Mouse (Mus musculus): ENCODE results near the gene Icos.

The Icos gene

DNA sequence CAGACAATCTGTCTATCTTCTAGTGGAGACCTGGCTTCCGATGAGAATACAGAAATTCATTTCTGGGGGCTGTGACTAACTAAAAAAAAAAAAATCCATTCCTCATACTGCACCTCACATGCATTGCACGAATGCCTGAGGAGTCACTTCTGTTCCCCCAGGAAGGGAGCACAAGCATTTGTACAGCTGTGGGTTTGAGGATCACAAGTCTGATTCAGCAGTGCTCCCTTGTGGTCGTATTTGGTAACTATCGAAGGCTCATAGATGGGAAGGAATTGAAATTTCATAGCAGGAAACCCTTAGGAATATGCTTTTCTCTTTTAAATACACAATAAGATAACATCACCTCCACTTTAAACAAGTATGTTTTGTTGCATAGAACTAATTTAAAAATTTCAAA lies 16.6 kb upstream of the Icos start:
- DNase-seq (ENCODE audit: low read depth, low spot score), result peak; percentile 89

DNA sequence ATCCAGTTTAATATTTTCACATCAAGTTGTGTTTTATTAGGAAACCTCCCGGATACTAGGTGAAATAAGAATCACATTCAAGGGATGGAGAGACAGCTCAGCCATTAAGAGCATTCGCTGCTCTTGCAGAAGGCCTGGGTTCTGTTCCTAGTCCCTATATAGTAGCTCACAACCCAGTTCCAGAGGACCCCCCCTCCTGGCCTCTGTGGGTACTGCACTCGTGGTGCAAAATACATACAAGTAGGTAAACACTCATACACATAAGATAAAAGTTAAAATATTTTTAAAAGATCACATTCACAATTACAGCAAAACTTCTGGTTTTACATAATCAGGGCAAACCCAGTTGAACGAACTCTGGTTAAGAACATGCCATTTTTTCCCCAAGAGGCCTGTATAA lies 15.6 kb upstream of the Icos start:
- DNase-seq (ENCODE audit: low read depth, low spot score), result no peak

DNA sequence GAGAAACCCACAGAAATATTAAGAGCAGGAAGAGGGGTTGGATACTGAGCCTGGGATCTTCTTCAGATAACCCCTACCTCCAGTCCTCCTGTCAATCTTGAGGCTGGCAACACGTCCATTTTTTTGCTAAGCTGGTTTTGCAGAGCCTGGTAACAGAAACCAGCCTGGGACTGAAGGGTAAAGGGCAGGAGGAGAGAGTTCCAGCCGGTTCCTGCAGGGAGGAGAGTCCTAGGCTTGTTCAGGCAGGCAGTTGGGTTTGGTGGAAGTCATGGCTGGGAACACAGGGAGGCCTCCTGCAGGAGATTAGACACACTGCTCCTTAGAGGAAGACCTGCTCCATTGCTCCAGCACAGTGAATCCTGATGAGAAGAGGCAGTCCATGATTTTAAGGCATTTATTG lies 10.2 kb upstream of the Icos start:
- DNase-seq (ENCODE audit: low read depth, low spot score), result no peak

DNA sequence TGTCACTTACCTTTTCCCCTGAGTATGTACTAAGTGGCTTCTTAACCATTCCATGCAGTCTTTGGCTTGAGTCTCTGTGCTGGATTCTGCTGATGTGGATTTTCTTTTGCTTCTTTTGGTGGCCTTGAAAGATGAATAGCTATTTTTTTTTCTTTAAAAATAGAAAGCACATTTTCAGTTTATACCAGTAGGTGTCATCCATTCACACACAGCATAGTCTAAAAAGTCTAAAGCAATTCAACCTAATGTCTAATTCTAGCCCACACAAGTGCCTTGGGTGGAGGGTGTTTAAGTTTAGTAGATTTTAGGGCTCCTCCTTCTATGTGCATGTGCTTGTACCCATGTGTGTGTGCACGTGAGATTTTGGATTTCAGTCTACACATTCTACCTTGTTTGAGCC lies 6.9 kb upstream of the Icos start:
- DNase-seq (ENCODE audit: low read depth, low spot score), result peak; percentile 11

DNA sequence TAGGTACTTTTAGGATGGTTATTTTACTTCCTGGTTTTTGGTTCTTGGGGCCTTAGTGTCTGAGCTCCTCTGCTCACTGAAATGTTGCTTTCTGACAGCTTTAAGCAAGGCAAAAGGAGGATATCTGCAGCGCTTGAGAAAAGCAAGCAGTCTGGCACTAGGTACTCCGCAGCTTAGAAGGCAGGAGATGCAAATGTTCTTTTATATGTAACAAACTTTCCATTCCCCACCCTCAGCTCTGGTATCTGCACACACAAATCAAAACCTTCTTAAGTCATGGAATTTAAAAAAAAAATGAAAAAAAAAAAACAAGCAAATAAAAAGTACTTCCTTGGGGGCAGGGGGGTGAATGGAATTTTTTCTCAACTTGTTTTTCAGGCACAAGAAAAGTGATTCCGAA lies 3.5 kb upstream of the Icos start:
- DNase-seq (ENCODE audit: low read depth, low spot score), result no peak

DNA sequence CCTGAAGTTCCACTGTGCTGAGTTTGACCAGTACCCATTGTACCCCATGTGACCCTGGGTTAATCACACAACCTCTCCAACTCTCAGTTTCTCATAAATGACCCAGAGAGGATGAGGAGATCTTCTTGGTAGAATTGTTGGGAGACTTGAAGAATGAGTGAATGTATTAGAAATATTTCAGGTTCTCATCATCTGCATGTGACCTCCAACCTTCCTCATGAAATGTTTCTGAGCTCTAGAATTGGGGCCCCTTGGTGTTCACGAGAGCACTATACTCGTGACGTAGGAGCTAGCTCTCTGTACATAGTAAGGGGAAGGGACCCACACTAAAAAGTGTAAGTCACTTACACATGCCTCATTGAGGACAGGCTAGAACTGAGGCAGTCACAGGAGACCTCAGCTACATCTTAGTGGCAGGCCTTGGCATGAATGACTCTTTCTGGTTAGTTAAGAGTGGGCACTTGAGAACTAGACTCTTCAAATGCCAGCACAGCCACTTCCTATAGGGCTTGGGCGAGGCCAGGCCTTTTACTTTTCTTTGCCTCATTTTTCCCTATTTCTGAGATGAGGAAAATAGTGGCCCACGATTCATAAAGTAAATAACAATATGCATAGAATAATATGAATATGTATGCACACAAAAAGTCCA lies 2.0 kb upstream of the Icos start:
- DNase-seq (ENCODE audit: low read depth, low spot score), result no peak

DNA sequence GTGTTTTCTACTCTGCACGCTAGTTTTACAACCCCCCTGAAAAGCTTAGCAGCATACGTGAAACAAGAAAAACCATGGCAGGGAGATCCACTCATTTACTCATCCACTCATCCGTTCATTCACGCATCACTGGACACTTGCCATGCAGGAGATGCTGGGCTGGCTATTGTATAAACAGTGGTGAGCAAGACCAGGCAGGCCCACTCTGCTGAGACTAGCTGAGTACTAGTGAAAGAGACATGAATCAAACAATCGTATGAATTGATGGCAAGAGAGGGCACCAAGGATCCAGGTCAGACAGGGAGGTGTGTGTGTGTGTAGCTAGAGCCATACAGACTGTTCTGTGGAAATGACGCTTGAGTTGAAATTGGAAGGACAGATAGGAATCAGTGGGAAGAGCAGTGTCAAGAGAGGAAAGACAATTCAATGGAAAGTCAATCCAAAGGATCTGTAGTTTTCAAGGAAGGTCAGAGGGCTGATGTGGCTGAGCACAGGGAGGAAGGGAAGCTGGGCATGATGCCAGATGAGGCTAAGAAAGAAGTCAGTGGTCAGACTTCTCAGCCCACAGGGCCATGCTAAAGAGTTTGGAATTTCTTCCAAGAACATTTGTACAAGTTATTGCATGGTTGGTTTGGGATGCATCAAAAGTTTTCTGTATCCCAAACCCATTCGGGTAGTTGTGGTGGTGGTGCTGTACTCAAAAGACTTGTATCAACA lies 1.6 kb downstream of the Icos start:
- DNase-seq (ENCODE audit: low read depth, low spot score), result peak; percentile 40

DNA sequence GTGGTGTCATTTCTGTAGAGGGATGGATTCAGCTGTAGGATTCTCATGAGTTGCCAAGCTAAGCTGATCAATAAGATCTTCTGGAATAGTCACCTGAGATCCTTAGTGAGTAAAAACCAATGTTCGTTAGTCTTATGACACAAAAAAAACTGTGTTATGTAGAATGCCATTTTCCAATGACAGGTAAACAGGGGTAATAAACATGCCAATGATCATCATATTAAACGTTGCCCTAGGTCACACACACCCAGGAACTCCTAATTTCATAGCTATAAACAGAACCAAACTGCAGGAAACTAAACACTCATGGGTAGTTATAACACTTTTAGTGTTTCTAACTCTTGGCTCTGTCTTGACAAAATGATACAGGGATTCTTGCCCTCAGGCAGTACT lies 2.1 kb downstream of the Icos start:
- no peak for DNase-seq (ENCODE audit: low read depth, low spot score)

DNA sequence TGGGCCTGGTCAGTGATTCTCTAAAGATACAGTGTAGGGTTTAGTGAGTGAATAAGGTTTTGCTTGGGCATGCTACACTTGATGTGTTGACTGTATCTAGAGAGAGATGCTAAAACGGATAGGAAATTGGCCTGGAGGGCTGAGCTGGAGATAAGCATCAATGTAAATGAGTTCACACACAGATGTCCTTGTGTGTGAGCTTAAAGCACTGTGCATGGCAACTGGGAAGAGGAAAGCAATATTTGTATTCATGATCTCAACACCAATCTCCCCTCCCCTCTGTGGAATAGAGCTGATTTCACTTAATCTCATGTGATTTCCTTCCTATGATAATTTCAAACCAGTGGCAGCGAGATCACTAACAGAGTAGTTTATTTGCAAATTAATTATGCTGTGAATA lies 7.3 kb downstream of the Icos start:
- no peak for DNase-seq (ENCODE audit: low read depth, low spot score)

DNA sequence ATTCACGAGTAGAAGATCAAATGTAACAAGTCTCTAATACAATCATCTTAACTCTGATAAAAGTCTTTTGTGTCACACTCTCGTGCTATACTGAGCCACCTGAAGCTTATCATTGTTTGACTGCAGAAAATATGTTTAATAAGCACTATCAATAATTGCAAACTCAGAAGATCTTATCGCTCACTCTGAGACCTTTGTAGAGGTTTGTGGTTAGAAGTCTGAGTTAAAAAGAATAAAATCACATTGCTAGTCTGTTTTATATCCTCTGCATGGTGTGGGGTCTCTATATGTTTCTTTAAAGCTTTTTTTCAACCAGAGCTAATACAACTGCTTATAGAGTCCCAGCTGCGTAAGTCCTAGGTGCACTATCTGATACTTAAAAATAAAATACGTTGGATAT lies 8.4 kb downstream of the Icos start:
- DNase-seq (ENCODE audit: low read depth, low spot score), result no peak

DNA sequence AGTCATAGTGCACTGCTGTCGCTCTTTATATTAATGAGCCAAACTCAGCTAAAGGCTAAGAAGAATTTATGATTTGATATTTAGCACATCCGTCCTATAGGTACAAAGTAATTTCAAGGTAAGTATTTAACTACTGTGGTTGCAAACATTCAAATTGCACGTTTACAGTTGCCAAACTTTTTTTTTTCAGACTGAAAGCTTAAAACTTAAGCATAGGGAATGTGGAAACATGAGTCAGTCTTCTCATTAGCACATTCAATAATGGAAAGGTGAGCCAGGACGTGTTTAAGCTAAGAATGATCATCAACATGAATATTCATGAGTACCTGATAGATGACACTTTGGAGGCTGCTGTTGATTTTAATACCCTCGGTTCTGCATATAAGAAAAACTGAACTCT lies 11.4 kb downstream of the Icos start:
- no peak for DNase-seq (ENCODE audit: low read depth, low spot score)

DNA sequence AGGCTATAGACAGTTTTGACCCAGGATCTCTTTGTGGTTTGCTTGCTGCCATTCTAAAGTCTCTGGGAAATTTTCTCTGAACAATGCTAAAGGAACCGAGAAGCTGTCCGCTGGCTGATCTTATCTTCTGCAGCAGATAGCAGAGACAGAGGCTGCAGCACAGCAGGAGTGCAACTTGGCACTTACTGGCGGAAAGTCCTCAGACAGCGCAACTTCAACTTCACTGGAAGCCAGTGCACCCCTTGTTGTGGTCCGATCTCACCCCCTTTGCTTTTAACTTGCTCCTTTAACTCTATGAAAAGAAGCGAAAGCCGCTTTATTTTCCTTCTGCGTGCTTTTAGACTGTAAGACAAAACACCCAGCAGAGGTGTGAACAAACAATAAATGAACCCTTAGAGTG lies 12.6 kb downstream of the Icos start:
- no peak for DNase-seq (ENCODE audit: low read depth, low spot score)

DNA sequence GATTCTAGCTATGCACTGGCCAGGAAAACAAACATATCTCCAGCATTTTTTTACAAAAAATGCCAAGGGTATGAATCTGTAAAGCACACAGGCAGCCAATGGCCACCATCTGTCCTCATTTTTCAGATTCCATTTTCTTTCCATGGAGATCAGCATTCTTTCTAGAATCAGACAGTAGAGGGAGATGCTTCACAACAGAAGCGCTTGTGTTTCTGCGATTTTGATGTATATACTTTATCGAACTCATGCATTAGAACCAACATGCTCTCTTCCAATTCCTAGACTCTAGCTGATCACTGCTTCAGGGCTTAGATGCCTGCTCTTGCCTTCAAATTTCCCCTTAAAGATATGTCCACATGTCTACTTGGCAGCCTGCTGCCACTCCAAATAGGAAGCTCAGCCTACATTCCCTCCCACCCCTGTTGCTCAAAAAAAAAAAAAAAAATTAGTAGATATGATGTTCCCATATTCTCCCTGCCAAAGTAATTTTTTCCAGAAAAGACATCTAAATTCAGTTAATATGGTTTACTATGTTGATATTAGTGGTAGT lies 20.4 kb downstream of the Icos start:
- DNase-seq (ENCODE audit: low read depth, low spot score), result peak; percentile 7

DNA sequence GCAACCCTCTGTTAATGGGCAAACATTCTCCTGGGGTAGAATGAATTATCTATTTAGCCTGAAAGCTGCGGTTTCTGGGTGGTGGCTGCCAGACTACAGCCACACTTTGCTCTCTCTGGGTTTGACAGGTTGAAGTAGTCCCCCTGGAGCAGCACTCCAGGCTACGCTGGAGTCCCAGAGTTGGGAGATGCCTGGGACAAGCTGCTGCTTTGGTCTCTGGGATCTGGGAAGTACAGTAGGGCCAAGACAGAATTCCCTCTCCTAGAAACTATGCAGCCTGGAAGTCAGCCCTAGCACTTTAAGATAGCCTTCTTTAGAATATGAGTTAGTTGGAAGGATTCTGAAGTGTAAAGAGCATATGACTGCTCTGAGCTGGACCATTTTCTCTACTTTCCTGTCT lies 21.0 kb downstream of the Icos start:
- DNase-seq (ENCODE audit: low read depth, low spot score), result no peak

DNA sequence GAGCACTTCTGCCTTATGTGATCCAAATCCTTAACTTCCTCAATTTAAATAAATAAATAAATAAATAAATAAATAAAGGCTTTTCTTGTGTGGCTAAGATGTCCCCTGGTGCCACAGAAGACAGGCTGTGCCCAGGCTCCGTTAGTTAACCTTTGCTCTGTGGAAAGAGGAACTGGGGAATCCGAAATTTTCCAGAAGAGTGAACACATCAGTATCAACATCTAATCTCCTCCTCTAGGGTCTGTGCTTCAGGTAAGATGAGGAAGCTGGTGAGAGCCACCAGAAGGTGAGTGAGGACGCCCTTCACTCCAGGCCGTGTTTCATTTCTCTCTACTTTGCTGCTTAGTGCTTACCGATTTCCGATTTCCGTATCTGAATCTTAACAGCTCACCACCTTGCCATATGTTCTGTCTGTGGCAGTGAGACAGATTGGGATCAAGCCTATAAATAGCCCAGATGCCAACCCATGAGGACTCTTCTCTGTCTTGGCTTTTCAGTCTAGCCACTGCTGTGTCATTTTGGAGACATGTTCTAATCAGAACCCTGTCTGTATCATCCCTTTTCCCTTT lies 24.1 kb downstream of the Icos start:
- DNase-seq (ENCODE audit: low read depth, low spot score), result no peak

DNA sequence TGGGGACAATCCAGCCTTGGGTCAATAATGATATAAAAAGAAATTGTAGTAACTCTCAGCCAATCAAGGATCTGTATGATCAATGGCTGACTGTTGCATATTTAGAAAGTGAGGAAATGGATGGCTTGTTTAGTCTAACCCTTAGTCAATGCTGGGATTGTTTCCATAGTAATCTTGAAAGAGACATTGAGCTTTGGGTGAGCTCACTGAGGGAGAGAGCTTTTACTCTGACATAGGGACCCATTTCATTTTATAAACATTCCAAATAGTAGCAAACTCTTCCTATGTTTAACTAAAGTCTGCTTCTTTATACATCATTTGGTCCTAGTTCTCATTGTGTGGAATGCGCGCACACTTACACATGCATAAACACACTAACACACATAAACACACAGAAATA lies 28.5 kb downstream of the Icos start:
- DNase-seq (ENCODE audit: low read depth, low spot score), result no peak

DNA sequence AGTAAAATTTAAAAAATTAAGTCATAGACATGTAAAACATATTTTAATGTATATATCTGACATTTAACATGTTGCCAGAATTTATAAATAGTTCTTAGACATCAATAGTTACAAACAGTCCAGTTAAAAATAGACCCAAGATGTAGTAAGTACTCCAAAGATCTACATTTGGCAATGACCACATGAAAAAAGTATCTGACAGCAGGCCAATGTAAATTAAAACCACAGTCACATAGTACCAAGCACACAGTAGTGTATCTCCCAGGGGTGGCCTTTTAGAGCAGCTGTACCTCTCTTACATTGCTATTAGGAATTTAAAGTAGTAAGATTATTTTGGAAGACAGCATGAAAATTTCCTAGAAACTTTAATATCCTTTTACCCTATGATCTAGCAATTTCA lies 29.8 kb downstream of the Icos start:
- DNase-seq (ENCODE audit: low read depth, low spot score), result no peak

DNA sequence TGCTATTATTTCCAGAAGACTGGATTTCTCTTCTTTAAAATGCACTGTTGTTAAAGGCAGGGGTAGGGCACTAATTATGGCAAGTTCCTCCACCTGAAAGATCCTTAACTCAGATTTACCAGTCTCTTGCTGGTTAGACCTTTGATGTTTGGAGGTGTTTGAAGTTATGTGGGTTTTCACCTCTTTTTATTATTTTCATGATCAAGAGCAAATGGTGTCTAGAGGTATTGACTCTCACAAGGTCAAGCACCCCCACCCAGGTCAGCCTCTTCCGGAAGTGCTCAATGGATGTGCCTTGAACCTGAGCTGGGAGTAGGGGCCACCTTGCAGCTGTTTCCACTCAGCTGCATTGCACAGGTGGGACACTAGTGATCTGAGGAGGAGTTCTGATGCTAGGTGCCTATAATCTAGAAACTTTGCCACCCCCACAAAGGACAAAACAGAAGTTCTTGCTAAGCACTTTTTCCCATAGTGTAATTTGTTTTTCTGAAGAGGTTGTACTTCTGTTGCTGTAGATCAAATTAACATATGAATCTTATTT lies 38.9 kb downstream of the Icos start:
- no peak for DNase-seq (ENCODE audit: low read depth, low spot score)

DNA sequence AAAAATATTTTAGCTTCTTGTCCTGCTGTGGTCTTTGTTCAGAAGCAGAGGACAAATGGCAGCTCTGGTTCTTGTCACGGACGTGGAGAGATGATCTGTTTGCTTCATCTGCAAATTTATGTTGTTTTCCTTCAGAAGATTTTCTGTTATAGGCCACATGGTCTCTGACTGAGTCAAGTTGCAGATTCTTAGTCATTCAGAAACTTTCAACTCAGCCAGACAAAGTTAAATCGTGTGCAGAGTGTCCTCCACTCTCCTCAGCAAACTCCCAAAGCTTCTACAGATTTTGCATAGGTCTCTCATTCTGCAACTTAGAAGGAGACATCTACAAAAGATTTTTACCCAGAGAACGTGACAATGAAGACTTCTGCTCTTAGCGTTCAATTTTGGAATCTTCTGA lies 49.0 kb downstream of the Icos start:
- DNase-seq (ENCODE audit: low read depth, low spot score), result no peak

DNA sequence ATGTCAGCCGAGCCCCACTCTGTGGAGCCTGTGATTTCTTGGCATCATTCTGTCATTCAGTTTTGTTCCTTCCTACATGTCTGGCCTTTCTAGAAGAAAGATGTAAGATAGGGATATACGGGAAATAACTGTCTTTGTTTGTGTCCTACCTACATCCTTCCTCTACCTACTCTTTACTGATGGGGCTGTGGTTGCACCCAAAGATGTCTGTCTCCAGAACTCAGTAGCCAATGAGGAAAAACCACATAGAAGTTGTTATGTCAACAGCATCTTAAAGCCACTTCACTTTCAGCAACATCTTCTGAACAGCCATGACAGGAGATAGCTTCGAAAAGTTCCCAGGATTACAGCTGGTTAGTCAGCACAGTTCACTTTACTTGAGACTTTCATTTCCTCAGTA lies 49.8 kb downstream of the Icos start:
- DNase-seq (ENCODE audit: low read depth, low spot score), result no peak

DNA sequence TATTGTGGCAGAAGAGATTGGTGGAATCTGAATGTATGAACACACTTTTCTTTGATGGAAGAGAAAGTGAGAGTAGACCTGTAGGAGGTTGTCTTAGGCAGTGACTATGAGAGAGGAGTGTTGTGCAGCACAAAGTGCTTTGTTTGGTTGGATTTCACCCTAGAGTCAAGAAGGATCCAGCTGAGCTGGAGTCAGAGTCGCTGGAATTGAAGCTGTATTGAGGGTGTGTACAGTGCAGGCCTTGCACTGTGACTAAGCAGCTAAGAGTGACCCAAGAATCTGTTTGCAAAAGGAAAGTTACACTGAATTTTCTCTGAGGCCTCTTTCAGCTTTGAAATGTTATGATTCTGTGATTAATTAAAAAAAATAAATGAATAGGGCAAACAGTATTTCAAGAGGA lies 52.2 kb downstream of the Icos start:
- DNase-seq (ENCODE audit: low read depth, low spot score), result no peak

DNA sequence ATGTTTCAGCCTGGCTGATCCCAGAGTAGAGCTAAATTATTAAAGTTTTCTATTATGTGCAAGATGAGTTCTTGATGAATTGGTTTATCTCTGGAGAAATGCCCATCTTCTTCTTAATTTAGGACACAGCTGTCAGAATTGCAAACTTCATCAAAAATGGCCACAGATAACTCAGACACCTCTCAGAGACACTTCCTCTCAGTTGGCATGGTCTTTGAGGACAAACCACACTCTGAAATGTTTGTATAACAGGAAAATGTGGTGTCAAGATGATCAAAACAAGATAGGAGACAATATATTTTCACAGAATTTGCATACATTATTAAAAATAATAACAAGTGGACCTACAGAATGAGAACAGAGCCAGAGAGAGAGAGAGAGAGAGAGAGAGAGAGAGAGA lies 52.8 kb downstream of the Icos start:
- no peak for DNase-seq (ENCODE audit: low read depth, low spot score)

DNA sequence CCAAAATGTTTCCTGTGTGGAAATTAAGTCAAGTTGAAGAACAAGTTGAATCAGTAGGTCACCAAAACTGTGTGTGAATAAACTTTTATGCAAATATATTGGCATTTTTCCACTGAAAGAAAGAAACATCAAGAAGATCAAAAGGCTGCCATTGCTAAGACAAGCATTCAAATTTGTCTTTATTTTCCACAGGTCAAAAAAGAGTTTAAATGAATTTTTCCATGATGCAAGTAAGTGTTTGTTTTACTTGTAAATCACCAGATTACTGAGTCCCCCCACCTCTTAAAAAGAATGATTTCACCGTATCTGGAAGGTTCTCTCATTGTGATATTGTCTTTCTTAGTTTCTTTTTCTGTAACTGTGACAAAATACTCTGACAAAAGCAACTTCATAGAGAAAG lies 57.5 kb downstream of the Icos start:
- no peak for DNase-seq (ENCODE audit: low read depth, low spot score)
